Mouse (Mus musculus): ENCODE measurements at regions not wholly inside any gene's neighbourhood (a gene's known extent, or its start where the extent isn't known, plus 50 kb on each side); places are given as distances from the start of the nearest gene placed in this dataset.

- TF ChIP-seq CTCF (IDR thresholded peaks at IDR 0.05; ENCODE audit: low read depth), result no peak
- no peak for TF ChIP-seq EP300 (optimal IDR thresholded peaks at IDR 0.05)
These were observed 145.2 kb downstream of the Tmsb4x start for GRCm38 (mm10) chrX:167063881-167064280.

All from stomach, postnatal 0 days (tissue).